Mouse (Mus musculus): Measurements from ENCODE around the gene Cd300ld. TPM values are rescaled to one million over a fixed set of nuclear protein-coding genes. Genes with fewer than 3 reads are reported as not detected.
"Not testable (repeated sequence)": the region's sequence is repeated elsewhere in the genome, so short reads cannot be mapped to it uniquely, and the experiment has no call there.

Cd300ld gene
- polyA plus RNA-seq (2014; fragmentation: Nextera tagmentation; extraction: Ambion mirVana), result 0.13 and 0.15 TPM in 2 replicates

DNA sequence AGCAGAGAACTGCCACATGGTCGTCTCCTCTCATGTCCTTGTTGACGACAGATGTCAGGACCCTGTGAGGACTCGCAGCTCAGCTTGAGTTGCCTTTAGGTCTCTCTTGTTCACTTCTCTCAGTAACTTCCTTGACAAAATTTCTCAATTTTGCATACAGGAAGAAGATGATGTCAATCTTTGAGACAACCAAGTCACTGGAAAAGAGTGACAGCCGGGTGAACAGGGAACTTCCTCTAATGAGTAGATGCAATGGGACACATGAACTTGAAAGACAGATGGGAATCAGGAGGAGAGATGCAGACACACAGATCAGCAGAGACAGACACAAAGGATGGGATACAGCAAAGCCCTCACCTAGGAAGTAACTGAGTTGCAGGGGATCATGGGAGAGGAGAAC is at the start of gene Cd300ld:
Gene Cd300ld, minus strand, starts transcription at position 130 of the 400 bp plus-strand sequence.
- Histone ChIP-seq H3K27ac (ENCODE audit: low read depth) (no peak within 1 kb of the TSS), H3K27me3 (replicated peaks; ENCODE audit: control insufficient read depth, insufficient read depth, low read length) (no peaks in the 10 kb centered on the region), H3K4me3 (ENCODE audit: low read depth, low read length) (no peak within 1 kb of the TSS), H3K9me3 (ENCODE audit: control insufficient read depth, low read length) (no peaks in the 10 kb centered on the region), H3K9ac (ENCODE audit: low read length) (no peak within 1 kb of the TSS), H3K4me2 (ENCODE audit: low read length) (no peak within 1 kb of the TSS), H3K36me3 (ENCODE audit: control insufficient read depth, insufficient read depth, low read length) (no peaks in the 10 kb centered on the region), H3K4me1 (replicated peaks; ENCODE audit: control insufficient read depth, insufficient read depth, low read length) (no peaks in the 10 kb centered on the region)
- ATAC-seq (replicated peaks; ENCODE audit: low FRiP score, low TSS enrichment, low read depth) (no peak), DNase-seq (ENCODE audit: low spot score) (no peak)
- WGBS, result 77% methylated on average over 4 of the region's 4 CpGs

- H3K9ac ChIP-seq (ENCODE audit: low read length); H3K9me3 ChIP-seq (ENCODE audit: control insufficient read depth, low read length); ATAC-seq (replicated peaks; ENCODE audit: low FRiP score, low TSS enrichment, low read depth); H3K4me2 ChIP-seq (ENCODE audit: low read length); H3K4me1 ChIP-seq (replicated peaks; ENCODE audit: control insufficient read depth, insufficient read depth, low read length); H3K27me3 ChIP-seq (replicated peaks; ENCODE audit: control insufficient read depth, insufficient read depth, low read length); H3K36me3 ChIP-seq (ENCODE audit: control insufficient read depth, insufficient read depth, low read length); H3K27ac ChIP-seq (ENCODE audit: low read depth); H3K4me3 ChIP-seq (ENCODE audit: low read depth, low read length); DNase-seq (ENCODE audit: low spot score): not testable (repeated sequence)
- no CpG with 5 or more reads among the region's 6 CpGs for WGBS
Measured at GRCm38 (mm10) chr11:115037669-115038068, 47.9 kb upstream of the Cd300ld start, which contains the start of gene Cd300ld5. Gene Cd300ld5, minus strand, starts transcription at chr11:115037769.

- ATAC-seq (replicated peaks; ENCODE audit: low FRiP score, low TSS enrichment, low read depth); H3K9me3 ChIP-seq (ENCODE audit: control insufficient read depth, low read length); H3K27me3 ChIP-seq (replicated peaks; ENCODE audit: control insufficient read depth, insufficient read depth, low read length); H3K4me3 ChIP-seq (ENCODE audit: low read depth, low read length); H3K27ac ChIP-seq (ENCODE audit: low read depth); DNase-seq (ENCODE audit: low spot score); H3K4me2 ChIP-seq (ENCODE audit: low read length); H3K4me1 ChIP-seq (replicated peaks; ENCODE audit: control insufficient read depth, insufficient read depth, low read length); H3K9ac ChIP-seq (ENCODE audit: low read length); H3K36me3 ChIP-seq (ENCODE audit: control insufficient read depth, insufficient read depth, low read length): not testable (repeated sequence)
- no CpG with 5 or more reads among the region's 6 CpGs for WGBS
Measured at GRCm38 (mm10) chr11:115026912-115027311, 37.2 kb upstream of the Cd300ld start, which contains the start of gene Cd300ld4. Gene Cd300ld4, minus strand, starts transcription at chr11:115027012.

DNA sequence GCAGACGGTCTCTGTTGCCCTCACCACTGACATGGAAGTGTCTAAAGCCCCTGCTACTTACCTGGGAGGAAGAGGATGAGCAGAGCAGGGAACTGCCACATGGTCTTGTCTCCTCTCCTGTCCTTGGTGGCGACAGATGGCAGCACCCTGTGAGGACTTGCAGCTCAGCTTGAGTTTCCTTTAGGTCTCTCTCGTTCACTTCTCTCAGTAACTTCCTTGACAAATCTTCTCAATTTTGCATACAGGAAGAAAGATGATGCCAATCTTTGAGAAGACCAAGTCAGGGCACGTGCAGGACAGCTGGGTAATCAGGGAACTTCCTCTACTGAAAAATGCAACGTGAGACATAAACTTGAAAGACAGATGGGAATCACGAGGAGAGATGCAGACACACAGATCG is 26.4 kb upstream of the Cd300ld start, which contains the start of gene Cd300ld2:
Gene Cd300ld2, minus strand, starts transcription at position 101 of the 400 bp plus-strand sequence.
- not testable (repeated sequence) for ATAC-seq (replicated peaks; ENCODE audit: low FRiP score, low TSS enrichment, low read depth); H3K27ac ChIP-seq (ENCODE audit: low read depth); H3K4me3 ChIP-seq (ENCODE audit: low read depth, low read length); H3K9ac ChIP-seq (ENCODE audit: low read length); H3K27me3 ChIP-seq (replicated peaks; ENCODE audit: control insufficient read depth, insufficient read depth, low read length); H3K9me3 ChIP-seq (ENCODE audit: control insufficient read depth, low read length); H3K4me2 ChIP-seq (ENCODE audit: low read length); H3K4me1 ChIP-seq (replicated peaks; ENCODE audit: control insufficient read depth, insufficient read depth, low read length); DNase-seq (ENCODE audit: low spot score); H3K36me3 ChIP-seq (ENCODE audit: control insufficient read depth, insufficient read depth, low read length)
- WGBS, result no CpG with 5 or more reads among the region's 7 CpGs

DNA sequence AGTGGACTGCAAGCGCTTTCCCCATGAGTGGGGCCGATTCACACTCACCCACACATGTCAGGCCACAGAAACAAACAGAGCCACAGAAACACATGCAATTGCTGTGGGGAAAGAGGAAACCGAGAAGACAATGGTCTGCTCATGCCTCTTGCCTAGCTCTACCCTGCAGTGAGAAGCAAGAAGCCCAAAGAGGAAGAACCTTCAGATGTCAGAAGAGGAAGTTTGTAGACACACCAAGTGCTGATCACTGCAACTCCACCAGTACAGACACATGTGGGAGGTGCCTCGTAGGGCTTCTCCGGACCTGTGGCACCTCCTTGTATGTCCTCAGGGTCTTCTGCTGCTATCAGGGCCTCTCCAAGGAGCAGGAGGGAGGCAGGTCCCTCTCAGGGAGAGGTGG is 14.3 kb upstream of the Cd300ld start:
- DNase-seq (ENCODE audit: low spot score) (no peak), ATAC-seq (replicated peaks; ENCODE audit: low FRiP score, low TSS enrichment, low read depth) (no peak)
- H3K4me2 ChIP-seq (ENCODE audit: low read length), result no peak overlapping the region
- 80% methylated on average over 5 of the region's 5 CpGs for WGBS
- H3K9me3 ChIP-seq (ENCODE audit: control insufficient read depth, low read length), result no peaks in the 10 kb centered on the region
- no peaks in the 10 kb centered on the region for H3K36me3 ChIP-seq (ENCODE audit: control insufficient read depth, insufficient read depth, low read length)
- no peak overlapping the region for H3K9ac ChIP-seq (ENCODE audit: low read length)
- no peaks in the 10 kb centered on the region for H3K27me3 ChIP-seq (replicated peaks; ENCODE audit: control insufficient read depth, insufficient read depth, low read length)
- no peak overlapping the region for H3K27ac ChIP-seq (ENCODE audit: low read depth)
- H3K4me1 ChIP-seq (replicated peaks; ENCODE audit: control insufficient read depth, insufficient read depth, low read length), result no peaks in the 10 kb centered on the region
- H3K4me3 ChIP-seq (ENCODE audit: low read depth, low read length), result no peak overlapping the region

- 83% methylated on average over 7 of the region's 7 CpGs for WGBS
- Histone ChIP-seq H3K9ac (ENCODE audit: low read length) (no peak within 1 kb of the TSS), H3K4me2 (ENCODE audit: low read length) (no peak within 1 kb of the TSS), H3K9me3 (ENCODE audit: control insufficient read depth, low read length) (no peaks in the 10 kb centered on the region), H3K27me3 (replicated peaks; ENCODE audit: control insufficient read depth, insufficient read depth, low read length) (no peaks in the 10 kb centered on the region), H3K36me3 (ENCODE audit: control insufficient read depth, insufficient read depth, low read length) (no peaks in the 10 kb centered on the region), H3K4me3 (ENCODE audit: low read depth, low read length) (no peak within 1 kb of the TSS), H3K4me1 (replicated peaks; ENCODE audit: control insufficient read depth, insufficient read depth, low read length) (no peaks in the 10 kb centered on the region), H3K27ac (ENCODE audit: low read depth) (no peak within 1 kb of the TSS)
- DNase-seq (ENCODE audit: low spot score) (no peak), ATAC-seq (replicated peaks; ENCODE audit: low FRiP score, low TSS enrichment, low read depth) (no peak)
Measured at GRCm38 (mm10) chr11:115001474-115002040, 11.8 kb upstream of the Cd300ld start, which contains the start of gene Cd300c2. Gene Cd300c2, minus strand, starts transcription at chr11:115001880.

GRCm38 (mm10) chr11:114981866-114982265 is 7.9 kb downstream of the Cd300ld start:
- Histone ChIP-seq H3K9me3 (ENCODE audit: control insufficient read depth, low read length) (0 out of 2 replicates have a peak, but pooled peaks cover 10% of the 10 kb centered on the region), H3K9ac (ENCODE audit: low read length) (no peak overlapping the region), H3K4me2 (ENCODE audit: low read length) (no peak overlapping the region), H3K27ac (ENCODE audit: low read depth) (no peak overlapping the region), H3K36me3 (ENCODE audit: control insufficient read depth, insufficient read depth, low read length) (no peaks in the 10 kb centered on the region), H3K4me1 (replicated peaks; ENCODE audit: control insufficient read depth, insufficient read depth, low read length) (no peaks in the 10 kb centered on the region), H3K4me3 (ENCODE audit: low read depth, low read length) (no peak overlapping the region), H3K27me3 (replicated peaks; ENCODE audit: control insufficient read depth, insufficient read depth, low read length) (no peaks in the 10 kb centered on the region)
- no peak for DNase-seq (ENCODE audit: low spot score)
- 77% methylated on average over 4 of the region's 4 CpGs for WGBS
- ATAC-seq (replicated peaks; ENCODE audit: low FRiP score, low TSS enrichment, low read depth), result no peak

GRCm38 (mm10) chr11:114972726-114973125 is 17.0 kb downstream of the Cd300ld start:
- no peaks in the 10 kb centered on the region for H3K36me3 ChIP-seq (ENCODE audit: control insufficient read depth, insufficient read depth, low read length)
- H3K4me2 ChIP-seq (ENCODE audit: low read length), result no peak overlapping the region
- 0 out of 2 replicates have a peak, but pooled peaks cover 3% of the 10 kb centered on the region for H3K9me3 ChIP-seq (ENCODE audit: control insufficient read depth, low read length)
- no peak overlapping the region for H3K9ac ChIP-seq (ENCODE audit: low read length)
- no peaks in the 10 kb centered on the region for H3K27me3 ChIP-seq (replicated peaks; ENCODE audit: control insufficient read depth, insufficient read depth, low read length)
- DNase-seq (ENCODE audit: low spot score) (no peak), ATAC-seq (replicated peaks; ENCODE audit: low FRiP score, low TSS enrichment, low read depth) (no peak)
- no peak overlapping the region for H3K4me3 ChIP-seq (ENCODE audit: low read depth, low read length)
- WGBS, result 75% methylated on average over 10 of the region's 10 CpGs
- no peak overlapping the region for H3K27ac ChIP-seq (ENCODE audit: low read depth)
- H3K4me1 ChIP-seq (replicated peaks; ENCODE audit: control insufficient read depth, insufficient read depth, low read length), result no peaks in the 10 kb centered on the region

DNA sequence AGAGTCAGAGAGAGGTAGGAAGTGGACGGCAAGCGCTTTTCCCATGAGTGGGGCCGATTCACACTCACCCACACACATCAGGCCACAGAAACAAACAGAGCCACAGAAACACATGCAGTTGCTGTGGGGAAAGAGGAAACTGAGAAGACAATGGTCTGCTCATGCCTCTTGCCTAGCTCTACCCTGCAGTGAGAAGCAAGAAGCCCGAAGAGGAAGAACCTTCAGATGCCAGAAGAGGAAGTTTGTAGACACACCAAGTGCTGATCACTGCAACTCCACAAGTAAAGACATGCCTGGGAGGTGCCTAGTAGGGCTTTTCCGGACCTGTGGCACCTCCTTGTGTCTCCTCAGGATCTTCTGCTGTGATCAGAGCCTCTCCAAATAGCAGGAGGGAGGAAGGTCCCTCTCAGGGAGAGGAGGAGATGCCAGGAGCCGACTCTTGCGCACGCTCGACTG is 20.9 kb downstream of the Cd300ld start, which contains the start of gene Cd300c:
Gene Cd300c, minus strand, starts transcription at position 406 of the 456 bp plus-strand sequence.
- DNase-seq (ENCODE audit: low spot score) (no peak), ATAC-seq (replicated peaks; ENCODE audit: low FRiP score, low TSS enrichment, low read depth) (no peak)
- no peaks in the 10 kb centered on the region for H3K9me3 ChIP-seq (ENCODE audit: control insufficient read depth, low read length)
- no peak within 1 kb of the TSS for H3K4me3 ChIP-seq (ENCODE audit: low read depth, low read length)
- H3K27me3 ChIP-seq (replicated peaks; ENCODE audit: control insufficient read depth, insufficient read depth, low read length), result no peaks in the 10 kb centered on the region
- no peaks in the 10 kb centered on the region for H3K36me3 ChIP-seq (ENCODE audit: control insufficient read depth, insufficient read depth, low read length)
- H3K4me2 ChIP-seq (ENCODE audit: low read length), result no peak within 1 kb of the TSS
- no peak within 1 kb of the TSS for H3K27ac ChIP-seq (ENCODE audit: low read depth)
- H3K4me1 ChIP-seq (replicated peaks; ENCODE audit: control insufficient read depth, insufficient read depth, low read length), result no peaks in the 10 kb centered on the region
- WGBS, result 86% methylated on average over 9 of the region's 9 CpGs
- H3K9ac ChIP-seq (ENCODE audit: low read length), result no peak within 1 kb of the TSS

All from intestine, embryonic 14.5 days (tissue).